Mouse (Mus musculus): Measurements from ENCODE around the gene Zfp219. TPM values are rescaled to one million over a fixed set of nuclear protein-coding genes. Genes with fewer than 3 reads are reported as not detected.
A peak's percentile ranks its signal among the peaks of the same experiment; 100 is the strongest.
"Not testable (repeated sequence)": the region's sequence is repeated elsewhere in the genome, so short reads cannot be mapped to it uniquely, and the experiment has no call there.

Zfp219 gene
- 56.5 and 63.7 TPM in 2 replicates for total RNA-seq (2021)
- long read RNA-seq, experiment 1, transcript Zfp219-212 (4 exons, 2,812 nt) = minor isoform, 10 of 56 reads
- long read RNA-seq, experiment 1, transcript Zfp219-204 (5 exons, 2,804 nt) = major isoform, 19 of 56 reads
- long read RNA-seq, experiment 1, partial matches to known transcripts = 12 of 56 reads
- long read RNA-seq, experiment 1, other reads (novel, unspliced or antisense) = 12 of 56 reads
- long read RNA-seq, experiment 2, transcript Zfp219-201 (5 exons, 2,933 nt) = minor isoform, 6 of 50 reads
- long read RNA-seq, experiment 2, transcript Zfp219-204 (5 exons, 2,804 nt) = major isoform, 8 of 50 reads
- long read RNA-seq, experiment 2, partial matches to known transcripts = 10 of 50 reads
- long read RNA-seq, experiment 2, other reads (novel, unspliced or antisense) = 19 of 50 reads

GRCm38 (mm10) chr14:52020486-52021137 lies at the start of gene Zfp219:
Gene Zfp219, minus strand, starts transcription at chr14:52020733.
- DNase-seq = peak; percentile 88

GRCm38 (mm10) chr14:52066135-52066534 lies 45.6 kb upstream of the Zfp219 start:
- no peak for DNase-seq

GRCm38 (mm10) chr14:52061798-52062197 lies 41.3 kb upstream of the Zfp219 start:
- no peak for DNase-seq

- DNase-seq = no peak
Observed at GRCm38 (mm10) chr14:52060800-52061199, 40.3 kb upstream of the Zfp219 start.

- DNase-seq = no peak
Observed at GRCm38 (mm10) chr14:52059982-52060381, 39.4 kb upstream of the Zfp219 start.

- not testable (repeated sequence) for DNase-seq
Observed at GRCm38 (mm10) chr14:52052720-52053119, 32.2 kb upstream of the Zfp219 start.

- DNase-seq = no peak
Observed at GRCm38 (mm10) chr14:52045966-52046565, 25.5 kb upstream of the Zfp219 start.

- peak; percentile 48 for DNase-seq
Observed at GRCm38 (mm10) chr14:52044901-52045678, 24.6 kb upstream of the Zfp219 start.

- no peak for DNase-seq
Observed at GRCm38 (mm10) chr14:52043446-52043845, 22.9 kb upstream of the Zfp219 start.

GRCm38 (mm10) chr14:52042359-52042758 lies 21.8 kb upstream of the Zfp219 start, which contains the start of gene Olfr221:
Gene Olfr221, minus strand, starts transcription at chr14:52042459.
- not testable (repeated sequence) for DNase-seq

GRCm38 (mm10) chr14:52039332-52039731 lies 18.8 kb upstream of the Zfp219 start:
- DNase-seq = no peak

GRCm38 (mm10) chr14:52035926-52036325 lies 15.4 kb upstream of the Zfp219 start:
- no peak for DNase-seq

GRCm38 (mm10) chr14:52026342-52026741 lies 5.8 kb upstream of the Zfp219 start:
- no peak for DNase-seq

GRCm38 (mm10) chr14:52024133-52024532 lies 3.6 kb upstream of the Zfp219 start:
- DNase-seq = no peak

GRCm38 (mm10) chr14:52022709-52023459 lies 2.4 kb upstream of the Zfp219 start:
- DNase-seq = peak; percentile 97

GRCm38 (mm10) chr14:52022244-52022708 lies 1.7 kb upstream of the Zfp219 start:
- no peak for DNase-seq

- no peak for DNase-seq
Observed at GRCm38 (mm10) chr14:52021568-52022212, 1.2 kb upstream of the Zfp219 start.

- DNase-seq = no peak
Observed at GRCm38 (mm10) chr14:52021138-52021529, 601 bp upstream of the Zfp219 start.

GRCm38 (mm10) chr14:52019590-52020340 lies 768 bp downstream of the Zfp219 start:
- peak; percentile 99 for DNase-seq

GRCm38 (mm10) chr14:52019051-52019589 lies 1.4 kb downstream of the Zfp219 start:
- DNase-seq = no peak

All from adrenal gland, postnatal 14 days (tissue).